Mouse (Mus musculus) heart, embryonic 16.5 days (tissue): ENCODE results near the gene Ugt1a6a. TPM values are rescaled to one million over a fixed set of nuclear protein-coding genes. Genes with fewer than 3 reads are reported as not detected.

Experiments
- ATAC-seq: fragments of 200-750 bp; cut with Nextera tagmentation; replicated peaks from 2 replicates; pipeline ENCODE4 v1.8.0; 2017; ENCODE audit warnings: moderate number of reproducible peaks; ENCODE audit not compliant: insufficient read depth, low FRiP score; ENCODE audit errors: extremely low read depth
- H3K27ac ChIP-seq: fragments of 300-500 bp; sonication (generic); 2 replicates; pipeline ENCODE4 v1.5.1; 2014; ENCODE audit warnings: mild to moderate bottlenecking, low read length, control low read depth, moderate library complexity
- H3K27me3 ChIP-seq: fragments of 300-500 bp; sonication (generic); 2 replicates; pipeline ENCODE4 v1.6.1; 2014; ENCODE audit warnings: low read length, mixed read lengths; ENCODE audit not compliant: control insufficient read depth, insufficient read depth
- H3K36me3 ChIP-seq: fragments of 300-500 bp; sonication (generic); 2 replicates; pipeline ENCODE4 v1.6.1; 2014; ENCODE audit not compliant: control insufficient read depth, insufficient read depth
- H3K4me1 ChIP-seq: fragments of 300-500 bp; sonication (generic); 2 replicates; pipeline ENCODE4 v1.6.1; 2014; ENCODE audit warnings: low read length, mixed read lengths; ENCODE audit not compliant: control insufficient read depth, insufficient read depth
- H3K4me2 ChIP-seq: fragments of 300-500 bp; sonication (generic); 2 replicates; pipeline ENCODE4 v1.6.1; 2014; ENCODE audit warnings: low read depth, mild to moderate bottlenecking, control low read depth, low read length
- H3K4me3 ChIP-seq: fragments of 300-500 bp; sonication (generic); 2 replicates; pipeline ENCODE4 v1.5.1; 2014; ENCODE audit warnings: mild to moderate bottlenecking, control low read depth, low read length
- H3K9ac ChIP-seq: fragments of 300-500 bp; sonication (generic); 2 replicates; pipeline ENCODE4 v1.6.1; 2014; ENCODE audit warnings: low read length, control low read depth
- H3K9me3 ChIP-seq: fragments of 300-500 bp; sonication (generic); replicated peaks from 2 replicates; pipeline ENCODE4 v1.6.1; 2016; ENCODE audit warnings: low read length; ENCODE audit not compliant: control insufficient read depth
- WGBS: fragments of 180-500 bp; shearing (Covaris S2); extraction: QIAGEN DNeasy Blood & Tissue Kit; methylation state at CpG from one replicate; pipeline ENCODE4 v1.1.7; 2014; 5-methylcytosine and 5-hydroxymethylcytosine counted together
- polyA plus RNA-seq: library from polyadenylated mRNA; unstranded; fragments of >200 nt; fragmentation: Nextera tagmentation; extraction: Ambion mirVana; gene quantifications from 2 replicates; pipeline ENCODE4 v1.2.1, GENCODE M21; 2015

The Ugt1a6a gene
- polyA plus RNA-seq, 1 experiment from 2014 or later: 0.83 TPM

DNA sequence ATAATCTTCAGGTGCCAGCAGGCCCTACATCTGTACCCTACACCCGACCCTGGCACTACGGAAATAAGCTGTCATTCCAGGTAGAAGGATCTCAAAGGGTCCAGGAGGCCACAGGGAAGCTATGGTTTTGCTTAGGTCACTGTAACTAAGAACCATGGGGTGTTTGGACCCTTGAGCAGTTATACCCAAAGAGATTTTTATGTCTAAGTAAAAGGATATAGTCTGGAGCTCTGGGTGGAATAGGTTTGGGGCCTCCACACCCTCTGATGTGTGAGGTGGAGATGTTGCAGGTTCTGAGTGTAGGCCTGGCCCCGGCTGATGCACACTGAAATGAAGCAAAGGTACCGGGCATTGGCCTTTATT lies 99.6 kb downstream of the Ugt1a6a start:
- 50% methylated on average over 4 of the region's 4 CpGs for WGBS
- Histone ChIP-seq H3K9me3 (peaks cover 90% of the 10 kb centered on the region), H3K4me3 (no peak overlapping the region), H3K9ac (no peak overlapping the region), H3K4me1 (no peaks in the 10 kb centered on the region), H3K4me2 (no peak overlapping the region), H3K36me3 (no peaks in the 10 kb centered on the region), H3K27ac (no peak overlapping the region), H3K27me3 (no peaks in the 10 kb centered on the region)
- ATAC-seq: no peak

DNA sequence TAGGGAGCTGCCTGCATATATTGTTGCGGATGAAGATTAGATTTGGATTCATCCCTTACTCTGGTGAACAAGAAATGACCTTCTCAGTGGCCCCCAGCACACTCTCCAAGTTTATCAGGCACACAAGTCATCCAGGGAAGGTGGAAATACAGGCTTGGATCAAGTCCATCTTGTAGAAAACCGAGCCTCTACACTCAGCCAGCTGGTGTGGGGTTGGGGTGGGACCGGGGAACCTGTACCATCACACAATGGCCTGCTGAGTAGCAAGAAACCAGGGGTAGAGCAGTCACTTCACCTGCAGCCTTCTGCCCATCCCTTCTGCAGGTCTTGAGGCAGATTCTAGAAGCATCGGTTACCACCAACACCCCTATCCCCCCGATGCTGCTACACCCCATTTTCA lies 100.0 kb downstream of the Ugt1a6a start:
- 38% methylated on average over 5 of the region's 5 CpGs for WGBS
- Histone ChIP-seq H3K27ac (no peak overlapping the region), H3K36me3 (no peaks in the 10 kb centered on the region), H3K4me2 (no peak overlapping the region), H3K27me3 (no peaks in the 10 kb centered on the region), H3K4me1 (no peaks in the 10 kb centered on the region), H3K4me3 (no peak overlapping the region), H3K9me3 (peaks cover 90% of the 10 kb centered on the region), H3K9ac (no peak overlapping the region)
- ATAC-seq: no peak

DNA sequence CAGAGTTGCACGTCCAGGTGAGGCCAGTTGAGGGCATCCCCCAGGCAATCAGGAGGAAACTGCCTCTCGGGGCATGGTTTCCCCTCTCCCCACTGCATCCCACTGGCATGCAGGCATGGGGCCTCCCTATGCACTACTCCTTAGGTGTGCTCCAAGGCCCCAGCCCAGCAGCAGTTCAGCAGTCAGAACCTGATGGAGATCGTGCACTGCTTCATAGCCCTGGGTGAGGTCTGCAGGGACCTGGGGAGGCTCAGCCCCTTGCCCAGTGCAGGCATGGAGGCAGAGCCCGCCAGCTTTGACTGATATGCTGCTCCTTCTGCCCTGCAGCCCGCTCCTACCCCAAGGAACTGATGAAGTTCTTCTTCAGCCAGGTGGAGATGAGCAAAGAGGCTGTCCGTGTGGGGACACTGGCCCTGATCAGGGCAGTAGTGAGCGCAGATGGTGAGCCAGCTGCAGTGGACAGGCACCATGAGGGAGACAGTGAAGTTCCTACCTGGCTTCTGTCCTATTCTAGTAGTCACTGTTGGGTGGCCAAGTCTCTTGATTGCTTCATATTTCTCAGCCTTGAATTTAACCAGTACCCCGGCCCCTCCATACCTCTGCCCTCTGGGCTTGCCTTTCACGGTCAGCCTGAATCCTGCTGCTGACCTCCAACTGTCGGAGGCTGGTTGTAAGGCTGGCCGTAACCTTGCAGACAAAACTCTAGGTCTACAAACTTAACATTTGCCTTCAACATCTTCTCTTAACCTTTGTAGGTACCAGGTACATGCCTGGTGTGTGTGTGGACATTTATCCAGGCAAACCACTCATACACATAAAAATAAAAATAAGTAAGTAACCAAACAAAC lies 100.7 kb downstream of the Ugt1a6a start:
- ATAC-seq: no peak

DNA sequence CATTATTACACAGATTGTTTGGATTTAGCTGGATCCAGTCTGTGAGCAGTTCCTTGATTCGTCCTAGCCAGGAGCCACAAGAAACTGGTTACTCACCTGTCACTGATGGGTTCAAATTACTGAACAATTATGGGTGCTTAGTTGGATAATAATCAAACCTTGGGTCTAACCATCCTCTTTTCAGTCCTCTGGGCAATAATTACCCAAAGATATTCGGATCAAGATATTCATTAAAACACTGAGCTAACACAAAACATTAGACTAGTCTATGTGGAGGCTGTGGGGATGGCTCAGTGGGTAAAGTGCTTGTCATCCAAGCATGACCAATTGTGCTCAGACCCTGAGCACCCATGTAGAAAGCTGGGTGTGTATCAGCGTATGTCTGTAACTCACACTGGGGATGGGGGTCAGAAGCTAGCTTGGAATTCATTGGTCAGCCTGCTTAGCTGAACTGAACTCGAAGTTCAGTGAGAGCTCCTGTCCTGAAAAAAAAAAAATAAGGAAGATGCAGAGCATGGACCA lies 101.3 kb downstream of the Ugt1a6a start:
- ATAC-seq: no peak

More for the DNA sequence above, 100.7 kb downstream of the Ugt1a6a start:
- Histone ChIP-seq H3K4me2 (no peak overlapping the region), H3K27ac (no peak overlapping the region), H3K4me3 (no peak overlapping the region), H3K9ac (no peak overlapping the region), H3K4me1 (no peaks in the 10 kb centered on the region), H3K9me3 (peaks cover 90% of the 10 kb centered on the region), H3K36me3 (no peaks in the 10 kb centered on the region), H3K27me3 (no peaks in the 10 kb centered on the region)
- WGBS: 54% methylated on average over 11 of the region's 11 CpGs

DNA sequence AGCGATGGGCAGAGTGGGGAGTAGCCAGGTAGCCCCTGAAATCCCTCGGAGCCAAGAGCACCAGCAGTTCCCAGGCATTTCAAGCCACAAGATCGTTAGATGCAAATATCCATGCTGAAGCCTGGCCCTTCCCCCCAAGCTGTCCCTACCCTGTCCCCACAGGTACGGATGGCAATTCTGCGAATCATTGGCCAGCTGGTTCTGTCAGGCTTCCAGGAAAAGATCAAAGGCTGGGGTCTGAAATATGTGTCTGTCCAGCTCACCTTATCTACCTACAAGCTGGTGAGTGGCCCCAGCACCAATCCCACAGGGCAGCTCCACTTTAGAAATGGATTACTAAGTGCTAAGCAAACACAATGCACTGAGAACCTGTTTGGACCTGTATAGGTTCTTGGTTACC lies 102.7 kb downstream of the Ugt1a6a start:
- Histone ChIP-seq H3K9ac (no peak overlapping the region), H3K4me2 (no peak overlapping the region), H3K36me3 (no peaks in the 10 kb centered on the region), H3K4me3 (no peak overlapping the region), H3K27me3 (no peaks in the 10 kb centered on the region), H3K4me1 (no peaks in the 10 kb centered on the region), H3K9me3 (peaks cover 85% of the 10 kb centered on the region), H3K27ac (no peak overlapping the region)
- 65% methylated on average over 5 of the region's 5 CpGs for WGBS
- no peak for ATAC-seq

More for the DNA sequence above, 101.3 kb downstream of the Ugt1a6a start:
- no peak overlapping the region for H3K27ac ChIP-seq
- no peaks in the 10 kb centered on the region for H3K4me1 ChIP-seq
- no peaks in the 10 kb centered on the region for H3K36me3 ChIP-seq
- no peak overlapping the region for H3K4me3 ChIP-seq
- no peaks in the 10 kb centered on the region for H3K27me3 ChIP-seq
- peaks cover 90% of the 10 kb centered on the region for H3K9me3 ChIP-seq
- whole genome bisulfite sequencing: 55% methylated on average over 4 of the region's 4 CpGs
- no peak overlapping the region for H3K4me2 ChIP-seq
- no peak overlapping the region for H3K9ac ChIP-seq

DNA sequence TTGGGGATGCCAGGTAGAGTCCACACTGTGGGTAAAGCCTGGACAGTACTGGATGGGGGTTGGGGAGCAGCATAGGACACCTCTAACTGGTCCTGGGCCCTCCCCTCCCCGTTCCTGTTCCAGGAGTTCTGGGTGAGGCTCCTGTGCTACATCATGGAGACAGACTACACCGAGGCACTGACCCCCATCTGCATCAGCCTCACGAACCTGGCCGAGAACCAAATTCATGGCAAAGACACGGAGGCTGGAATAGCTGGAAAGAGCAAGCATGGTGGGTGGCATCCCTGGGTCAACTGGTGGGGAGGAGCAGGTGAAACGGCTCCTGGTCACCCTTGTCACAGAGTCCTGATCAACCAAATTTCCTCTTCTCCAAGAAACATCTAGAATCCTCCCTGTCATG lies 104.2 kb downstream of the Ugt1a6a start:
- Histone ChIP-seq H3K4me2 (no peak overlapping the region), H3K27ac (no peak overlapping the region), H3K27me3 (no peaks in the 10 kb centered on the region), H3K36me3 (no peaks in the 10 kb centered on the region), H3K4me1 (no peaks in the 10 kb centered on the region), H3K9ac (no peak overlapping the region), H3K9me3 (peaks cover 80% of the 10 kb centered on the region), H3K4me3 (no peak overlapping the region)
- WGBS: 71% methylated on average over 6 of the region's 6 CpGs
- no peak for ATAC-seq

DNA sequence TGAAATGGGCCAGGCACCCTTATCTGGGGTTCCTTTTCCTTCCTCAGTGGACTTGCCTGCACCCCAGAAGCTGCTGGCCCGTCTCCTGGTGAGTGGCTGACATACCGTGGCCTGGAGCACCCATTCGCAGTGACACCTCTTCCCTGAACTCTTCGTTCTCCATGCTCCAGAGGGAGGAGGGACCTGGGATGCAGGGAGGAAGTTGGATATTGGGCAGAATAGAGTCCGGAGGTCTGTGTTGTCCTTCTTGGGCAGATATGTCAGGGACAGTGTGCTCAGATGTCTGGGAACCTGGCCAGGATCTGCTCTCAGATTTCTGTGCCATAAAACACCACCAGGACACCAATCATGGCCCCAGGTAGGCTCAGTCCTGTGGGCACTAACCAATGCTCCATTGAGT lies 105.5 kb downstream of the Ugt1a6a start:
- ATAC-seq: no peak
- H3K27ac ChIP-seq: no peak overlapping the region
- H3K9ac ChIP-seq: no peak overlapping the region
- peaks cover 75% of the 10 kb centered on the region for H3K9me3 ChIP-seq
- no peak overlapping the region for H3K4me2 ChIP-seq
- no peaks in the 10 kb centered on the region for H3K4me1 ChIP-seq
- H3K36me3 ChIP-seq: no peaks in the 10 kb centered on the region
- no peak overlapping the region for H3K4me3 ChIP-seq
- no peaks in the 10 kb centered on the region for H3K27me3 ChIP-seq
- 60% methylated on average over 5 of the region's 5 CpGs for WGBS

DNA sequence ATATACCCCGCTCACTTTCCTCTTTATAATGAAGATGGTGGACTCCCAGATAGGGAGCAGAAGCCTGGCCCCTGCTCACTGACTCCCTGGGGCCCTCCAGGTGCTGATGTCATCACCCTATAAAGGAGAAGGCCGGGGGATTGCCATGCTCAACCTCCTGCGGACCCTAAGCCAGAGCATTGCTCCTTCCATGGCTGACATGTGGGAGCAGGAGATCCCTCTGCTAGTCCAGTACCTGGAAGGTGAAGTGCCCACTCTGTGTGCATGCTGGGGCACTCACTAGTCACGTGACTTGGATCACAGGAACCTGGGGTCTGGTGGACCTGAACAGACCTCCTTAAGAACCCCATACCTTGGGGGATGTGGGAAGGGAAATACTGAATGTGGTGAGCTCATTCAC lies 106.0 kb downstream of the Ugt1a6a start:
- Histone ChIP-seq H3K27ac (no peak overlapping the region), H3K4me3 (no peak overlapping the region), H3K36me3 (no peaks in the 10 kb centered on the region), H3K4me2 (no peak overlapping the region), H3K9me3 (peaks cover 75% of the 10 kb centered on the region), H3K9ac (no peak overlapping the region), H3K4me1 (no peaks in the 10 kb centered on the region), H3K27me3 (no peaks in the 10 kb centered on the region)
- ATAC-seq: no peak
- 61% methylated on average over 4 of the region's 4 CpGs for WGBS

DNA sequence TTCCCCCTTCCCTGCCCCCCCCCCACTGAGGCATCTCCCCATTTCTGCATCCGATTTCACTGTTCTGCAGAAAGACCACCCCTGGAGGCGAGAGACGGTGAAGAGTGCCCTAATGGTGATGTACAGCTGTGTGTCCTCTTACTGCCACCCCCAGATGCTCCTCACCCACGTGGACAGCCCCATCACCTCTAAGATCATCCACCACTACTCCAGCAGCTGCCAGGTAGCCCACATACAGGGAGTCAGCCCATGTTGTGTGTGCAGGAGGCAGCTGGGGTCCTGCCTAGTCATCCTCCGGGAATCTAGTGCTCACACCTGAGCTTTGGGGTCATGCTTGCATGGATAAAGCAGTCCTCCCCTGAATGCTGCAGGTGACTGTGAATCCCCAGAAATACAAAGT lies 109.3 kb downstream of the Ugt1a6a start:
- ATAC-seq: no peak
- Histone ChIP-seq H3K36me3 (no peaks in the 10 kb centered on the region), H3K27me3 (no peaks in the 10 kb centered on the region), H3K27ac (no peak overlapping the region), H3K9me3 (peaks cover 75% of the 10 kb centered on the region), H3K4me3 (no peak overlapping the region), H3K4me2 (no peak overlapping the region), H3K9ac (no peak overlapping the region), H3K4me1 (no peaks in the 10 kb centered on the region)
- 57% methylated on average over 5 of the region's 5 CpGs for WGBS
